Comparison of ENCODE assay signal across 37 mouse cellular contexts in the genomic region with DNA sequence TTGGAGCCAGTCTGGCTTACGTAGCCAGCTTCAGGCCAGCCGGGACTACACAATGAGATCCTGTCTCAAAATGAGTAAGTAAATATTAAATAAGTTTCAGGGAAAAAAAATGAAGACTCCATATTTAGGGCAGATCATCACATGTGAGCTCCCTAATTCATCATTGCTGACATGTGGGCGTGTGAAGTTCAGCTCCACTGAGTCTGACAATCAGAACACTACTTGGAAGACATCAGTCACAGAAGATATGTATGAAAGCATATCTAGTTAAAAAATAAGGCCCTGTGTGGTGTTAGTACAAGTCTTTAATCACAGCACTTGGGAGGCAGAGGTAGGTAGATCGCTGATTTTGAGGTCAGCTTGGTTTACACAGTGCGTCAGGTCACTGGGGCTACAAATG. TPM values are rescaled to one million over a fixed set of nuclear protein-coding genes. Genes with fewer than 3 reads are reported as not detected.
"Had no signal": no experiment of that assay in that cellular context is flagged by ENCODE, and none has a peak within 500 bp of the region (broad histone marks: within the 10 kb centered on the region; RNA-seq: fewer than 3 reads in every experiment).

No protein-coding gene starts in this region.

- ATAC-seq: liver, postnatal 0 days; lung, postnatal 0 days; midbrain, embryonic 13.5 days; midbrain, embryonic 15.5 days; midbrain, embryonic 16.5 days had no signal

- H3K36me3 ChIP-seq: midbrain, embryonic 15.5 days had no signal

- DNase-seq: left cerebral cortex, postnatal 4 days; liver, embryonic 13.5 days; liver, postnatal 0 days; lung, adult 18-20 months; lung, adult 2 months; lung, embryonic 14.5 days; lung, postnatal 10 days; lung, postnatal 14 days; lung, postnatal 36 days; lung, postnatal 4 days; midbrain, embryonic 14.5 days had no signal

- H3K4me2 ChIP-seq: limb, embryonic 12.5 days; limb, embryonic 13.5 days; limb, embryonic 15.5 days; liver, embryonic 11.5 days; liver, embryonic 13.5 days; liver, embryonic 15.5 days; lung, embryonic 14.5 days; lung, embryonic 15.5 days; midbrain, embryonic 11.5 days; midbrain, embryonic 12.5 days; midbrain, embryonic 13.5 days; midbrain, embryonic 15.5 days; neural tube, embryonic 12.5 days had no signal

- H3K9me3 ChIP-seq: limb, embryonic 10.5 days; limb, embryonic 12.5 days; limb, embryonic 13.5 days; limb, embryonic 15.5 days; liver, embryonic 13.5 days; liver, embryonic 15.5 days; lung, embryonic 15.5 days; megakaryocyte, embryonic 14.5 days; midbrain, embryonic 10.5 days; midbrain, embryonic 12.5 days; midbrain, embryonic 13.5 days; midbrain, embryonic 15.5 days; neural tube, embryonic 12.5 days had no signal

- H3K27me3 ChIP-seq: limb, embryonic 12.5 days; limb, embryonic 13.5 days; limb, embryonic 15.5 days; liver, embryonic 13.5 days; liver, embryonic 15.5 days; lung, embryonic 15.5 days; megakaryocyte, embryonic 14.5 days; midbrain, embryonic 12.5 days; midbrain, embryonic 13.5 days; midbrain, embryonic 15.5 days; neural tube, embryonic 12.5 days had no signal

- H3K9ac ChIP-seq: limb, embryonic 12.5 days; limb, embryonic 13.5 days; limb, embryonic 15.5 days; liver, embryonic 14.5 days; liver, embryonic 15.5 days; liver, postnatal 0 days; lung, embryonic 14.5 days; lung, embryonic 15.5 days; midbrain, embryonic 13.5 days; midbrain, embryonic 15.5 days; neural tube, embryonic 12.5 days had no signal

- H3K4me3 ChIP-seq: left cerebral cortex, adult 2 months; limb, embryonic 10.5 days; limb, embryonic 12.5 days; limb, embryonic 13.5 days; limb, embryonic 15.5 days; liver, embryonic 13.5 days; liver, embryonic 15.5 days; lung, embryonic 15.5 days; megakaryocyte, embryonic 14.5 days; midbrain, embryonic 10.5 days; midbrain, embryonic 12.5 days; midbrain, embryonic 13.5 days; midbrain, embryonic 15.5 days; myocyte; neural tube, embryonic 12.5 days had no signal

- H3K27ac ChIP-seq: left cerebral cortex, adult 2 months; limb, embryonic 10.5 days; limb, embryonic 12.5 days; limb, embryonic 13.5 days; limb, embryonic 15.5 days; liver, embryonic 13.5 days; liver, embryonic 14.5 days; liver, embryonic 15.5 days; lung, embryonic 15.5 days; macrophage; midbrain, embryonic 10.5 days; midbrain, embryonic 12.5 days; midbrain, embryonic 13.5 days; midbrain, embryonic 15.5 days; neural tube, embryonic 12.5 days had no signal

RNA-seq across cellular contexts. Expression of gene Doc2a, which starts 40.1 kb away (rescaled TPM):
- total RNA-seq: liver, adult 2 months; megakaryocyte progenitor cell, adult 5-6 weeks; megakaryocyte, adult 5-6 weeks; megakaryocyte-erythroid progenitor cell, adult 5-6 weeks; monocyte, adult 5-6 weeks had no signal
- polyA plus RNA-seq: liver, adult 2 months; liver, embryonic 15.5 days; liver, embryonic 16.5 days; liver, postnatal 0 days; myocyte had no signal
